Mouse (Mus musculus) intestine, embryonic 16.5 days (tissue): ENCODE measurements at regions not wholly inside any gene's neighbourhood (a gene's known extent, or its start where the extent isn't known, plus 50 kb on each side); places are given as distances from the start of the nearest gene placed in this dataset.

Experiments
- ATAC-seq: fragments of 200-750 bp; cut with Nextera tagmentation; 2 replicates; pipeline ENCODE4 v1.8.0; 2017; ENCODE audit warnings: moderate TSS enrichment, moderate library complexity
- H3K27ac ChIP-seq: fragments of 300-500 bp; sonication (generic); 2 replicates; pipeline ENCODE4 v1.5.1; 2014; ENCODE audit warnings: mild to moderate bottlenecking, low read length
- H3K27me3 ChIP-seq: fragments of 300-500 bp; sonication (generic); replicated peaks from 2 replicates; pipeline ENCODE4 v1.6.1; 2014; ENCODE audit warnings: low read length, control low read depth, mixed read lengths; ENCODE audit not compliant: control insufficient read depth, insufficient read depth
- H3K36me3 ChIP-seq: fragments of 300-500 bp; sonication (generic); 2 replicates; pipeline ENCODE4 v1.6.1; 2014; ENCODE audit warnings: low read length, control low read depth; ENCODE audit not compliant: control insufficient read depth, insufficient read depth
- H3K4me1 ChIP-seq: fragments of 300-500 bp; sonication (generic); 2 replicates; pipeline ENCODE4 v1.6.1; 2014; ENCODE audit warnings: low read length, control low read depth, mixed read lengths; ENCODE audit not compliant: control insufficient read depth, insufficient read depth
- H3K4me2 ChIP-seq: fragments of 300-500 bp; sonication (generic); 2 replicates; pipeline ENCODE4 v1.6.1; 2014; ENCODE audit warnings: low read depth, low read length, control low read depth
- H3K4me3 ChIP-seq: fragments of 300-500 bp; sonication (generic); 2 replicates; pipeline ENCODE4 v1.5.1; 2014; ENCODE audit warnings: mild to moderate bottlenecking, low read length
- H3K9ac ChIP-seq: fragments of 300-500 bp; sonication (generic); 2 replicates; pipeline ENCODE4 v1.6.1; 2014; ENCODE audit warnings: low read depth, low read length
- H3K9me3 ChIP-seq: fragments of 300-500 bp; sonication (generic); 2 replicates; pipeline ENCODE4 v1.6.1; 2016; ENCODE audit warnings: low read length, control low read depth; ENCODE audit not compliant: control insufficient read depth
- WGBS: fragments of 180-500 bp; shearing (Covaris S2); extraction: QIAGEN DNeasy Blood & Tissue Kit; methylation state at CpG from one replicate; pipeline ENCODE4 v1.1.7; 2014; 5-methylcytosine and 5-hydroxymethylcytosine counted together

DNA sequence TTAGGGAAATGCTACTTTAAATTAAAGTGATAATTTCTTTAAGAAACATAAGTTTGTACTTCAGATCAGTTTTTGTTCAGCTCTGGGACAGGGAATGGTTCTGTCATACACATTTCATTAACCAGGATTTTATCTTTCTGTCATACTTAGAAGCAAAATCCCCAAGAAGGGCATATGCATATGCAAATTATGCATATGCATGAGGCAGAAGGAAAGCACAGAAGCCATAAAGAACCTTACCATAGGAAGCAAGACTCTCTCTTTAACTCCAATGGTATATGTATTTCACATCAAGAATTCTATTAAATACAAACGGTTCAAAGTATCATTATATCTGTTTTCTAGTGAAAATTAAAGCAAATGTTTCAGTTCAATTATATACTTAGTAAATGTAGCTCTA lies 381.5 kb downstream of the Kcnj3 start:
- no peak overlapping the region for H3K4me3 ChIP-seq
- 79% methylated on average over 1 of the region's 1 CpGs for WGBS
- H3K27ac ChIP-seq, result no peak overlapping the region
- no peak overlapping the region for H3K9ac ChIP-seq
- H3K4me2 ChIP-seq, result no peak overlapping the region
- H3K36me3 ChIP-seq, result no peaks in the 10 kb centered on the region
- no peaks in the 10 kb centered on the region for H3K9me3 ChIP-seq
- no peaks in the 10 kb centered on the region for H3K27me3 ChIP-seq
- ATAC-seq, result no peak
- H3K4me1 ChIP-seq, result no peaks in the 10 kb centered on the region

DNA sequence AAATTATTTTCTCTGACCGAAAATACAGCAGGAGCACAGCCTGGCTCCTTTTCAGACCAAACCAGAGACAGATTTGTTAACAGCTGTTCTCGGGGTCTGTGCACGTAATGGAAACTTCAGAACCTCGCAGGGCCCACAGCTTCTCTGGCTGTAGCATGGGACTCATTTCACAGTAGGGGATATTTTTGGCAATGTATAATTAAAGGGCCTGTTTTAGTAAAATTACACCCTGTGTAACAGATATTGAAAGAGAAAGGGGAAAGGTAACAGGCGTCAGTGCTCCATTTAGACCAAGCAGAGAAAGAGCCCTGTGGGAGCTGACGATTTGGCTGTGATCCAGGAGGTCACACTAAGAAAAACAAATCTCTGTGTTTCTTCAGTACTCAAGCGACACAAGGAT lies 382.4 kb downstream of the Kcnj3 start:
- H3K4me1 ChIP-seq, result no peaks in the 10 kb centered on the region
- no peaks in the 10 kb centered on the region for H3K9me3 ChIP-seq
- H3K4me3 ChIP-seq, result no peak overlapping the region
- no peak overlapping the region for H3K27ac ChIP-seq
- H3K36me3 ChIP-seq, result no peaks in the 10 kb centered on the region
- H3K9ac ChIP-seq, result no peak overlapping the region
- no peak for ATAC-seq
- H3K4me2 ChIP-seq, result no peak overlapping the region
- 37% methylated on average over 7 of the region's 7 CpGs for WGBS
- no peaks in the 10 kb centered on the region for H3K27me3 ChIP-seq

DNA sequence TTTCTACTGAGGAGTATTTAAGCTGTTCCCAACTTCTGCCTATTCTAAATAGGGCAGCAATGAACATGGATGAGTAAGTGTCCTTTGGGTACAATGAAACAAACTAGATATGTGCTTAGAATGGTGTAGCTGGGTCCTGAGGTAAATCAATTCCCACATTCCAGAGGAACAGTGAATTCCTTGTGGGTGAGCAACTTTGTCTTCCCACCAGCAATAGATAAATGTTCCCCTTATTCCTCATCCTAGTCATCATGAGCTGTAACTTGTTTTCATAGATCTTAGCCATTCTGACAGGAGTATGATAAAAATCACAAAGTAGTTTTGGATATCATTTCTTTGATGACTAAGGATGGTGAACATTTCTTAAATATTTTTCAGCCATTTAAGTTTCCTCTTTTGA lies 387.0 kb downstream of the Kcnj3 start:
- Histone ChIP-seq H3K4me3 (no peak overlapping the region), H3K4me2 (no peak overlapping the region), H3K9me3 (no peaks in the 10 kb centered on the region), H3K9ac (no peak overlapping the region), H3K36me3 (no peaks in the 10 kb centered on the region), H3K27me3 (no peaks in the 10 kb centered on the region), H3K4me1 (no peaks in the 10 kb centered on the region), H3K27ac (no peak overlapping the region)
- no peak for ATAC-seq

DNA sequence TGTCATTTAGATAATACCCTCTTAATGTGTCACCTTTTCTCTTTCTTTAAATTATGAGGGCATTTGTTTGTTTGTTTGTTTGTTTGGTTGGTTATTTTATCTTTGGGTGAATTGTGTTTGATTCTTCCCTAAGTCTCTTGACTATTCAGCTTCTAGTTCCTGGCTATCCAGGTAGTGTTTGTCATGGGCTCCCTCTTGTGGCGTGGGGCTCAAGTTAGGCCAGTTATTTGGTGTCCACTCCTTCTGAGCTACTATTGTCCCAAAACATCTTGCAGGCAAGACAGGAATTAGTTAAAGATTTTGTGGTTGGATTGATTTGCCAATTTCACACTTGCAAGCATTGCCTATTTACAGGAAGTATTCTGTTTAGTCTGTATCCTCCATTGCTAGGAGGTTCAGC lies 405.8 kb downstream of the Kcnj3 start:
- no peaks in the 10 kb centered on the region for H3K27me3 ChIP-seq
- no peaks in the 10 kb centered on the region for H3K36me3 ChIP-seq
- WGBS, result 52% methylated on average over 1 of the region's 1 CpGs
- H3K27ac ChIP-seq, result no peak overlapping the region
- ATAC-seq, result no peak
- no peak overlapping the region for H3K4me2 ChIP-seq
- H3K4me1 ChIP-seq, result no peaks in the 10 kb centered on the region
- no peaks in the 10 kb centered on the region for H3K9me3 ChIP-seq
- H3K9ac ChIP-seq, result no peak overlapping the region
- no peak overlapping the region for H3K4me3 ChIP-seq

DNA sequence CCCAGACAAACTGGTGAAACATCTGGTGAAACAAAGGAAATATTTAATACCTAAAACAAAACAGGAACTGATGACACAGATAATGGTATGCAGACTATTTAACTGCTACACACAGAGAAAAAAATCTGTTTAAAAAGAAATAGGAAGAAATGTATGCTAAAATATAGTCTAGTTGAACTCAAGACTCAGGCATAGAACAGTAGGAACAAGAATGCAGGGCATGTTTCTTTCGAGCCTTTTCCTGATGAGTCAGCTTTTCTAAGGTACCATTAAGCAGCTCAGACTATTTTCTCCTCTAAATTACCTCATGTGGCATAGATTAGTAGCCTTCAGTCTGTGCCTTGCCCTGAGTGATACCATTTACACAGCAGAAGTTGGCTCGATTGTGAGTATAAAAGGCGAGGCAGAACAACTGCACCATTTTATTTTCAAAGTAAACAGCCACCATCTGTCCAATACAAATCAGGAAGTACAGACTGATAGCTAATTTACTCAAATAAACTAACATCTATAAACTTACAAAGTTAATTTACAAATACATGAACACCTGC lies 411.1 kb downstream of the Kcnj3 start:
- Histone ChIP-seq H3K9me3 (no peaks in the 10 kb centered on the region), H3K27ac (no peak overlapping the region), H3K4me2 (no peak overlapping the region), H3K4me1 (no peaks in the 10 kb centered on the region), H3K36me3 (no peaks in the 10 kb centered on the region), H3K27me3 (no peaks in the 10 kb centered on the region), H3K4me3 (no peak overlapping the region), H3K9ac (no peak overlapping the region)
- ATAC-seq, result peak; percentile 79
- WGBS, result 39% methylated on average over 3 of the region's 3 CpGs

DNA sequence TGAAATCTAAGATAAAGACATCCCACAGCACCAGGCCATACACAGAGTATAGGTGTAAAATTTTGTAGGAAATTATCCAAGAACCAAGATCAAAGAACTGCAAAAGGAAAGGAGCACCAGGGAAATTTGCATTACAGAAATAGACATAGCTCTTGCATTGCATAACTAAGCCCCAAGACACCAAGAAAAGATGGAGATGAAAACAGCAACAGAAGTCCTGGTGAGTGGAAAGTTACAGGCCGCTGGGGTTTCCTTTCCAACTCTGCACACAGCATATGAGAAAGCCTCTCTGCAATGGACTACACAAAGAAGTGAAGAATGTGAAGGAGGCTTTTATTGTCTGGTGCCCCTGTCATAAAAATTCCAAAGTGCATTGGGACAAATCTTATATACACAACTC lies 426.7 kb downstream of the Kcnj3 start:
- no peaks in the 10 kb centered on the region for H3K36me3 ChIP-seq
- H3K27me3 ChIP-seq, result no peaks in the 10 kb centered on the region
- no peak overlapping the region for H3K4me2 ChIP-seq
- H3K9ac ChIP-seq, result no peak overlapping the region
- no peak overlapping the region for H3K4me3 ChIP-seq
- ATAC-seq, result no peak
- H3K4me1 ChIP-seq, result no peaks in the 10 kb centered on the region
- WGBS, result 42% methylated on average over 1 of the region's 1 CpGs
- no peak overlapping the region for H3K27ac ChIP-seq
- no peaks in the 10 kb centered on the region for H3K9me3 ChIP-seq

DNA sequence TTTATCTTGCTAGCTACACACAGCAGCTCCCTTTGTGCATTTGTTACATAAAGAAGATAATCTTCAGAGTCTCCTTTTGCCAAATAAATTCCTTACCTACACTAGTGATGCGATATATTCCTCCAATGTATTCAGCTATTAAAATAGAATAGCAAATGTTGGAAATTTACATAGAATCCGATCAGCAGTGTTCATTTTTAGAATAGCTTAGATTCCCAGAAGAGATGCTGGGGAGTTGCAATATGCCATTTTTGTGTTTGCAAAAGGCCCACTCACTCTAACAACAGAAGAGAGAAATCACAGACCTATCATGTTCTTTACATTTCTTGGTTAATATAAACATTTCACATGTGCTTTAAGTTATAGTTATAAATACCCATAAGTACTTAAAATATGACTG lies 454.2 kb downstream of the Kcnj3 start:
- Histone ChIP-seq H3K27ac (no peak overlapping the region), H3K9me3 (no peaks in the 10 kb centered on the region), H3K36me3 (no peaks in the 10 kb centered on the region), H3K4me1 (no peaks in the 10 kb centered on the region), H3K27me3 (no peaks in the 10 kb centered on the region), H3K4me2 (no peak overlapping the region), H3K4me3 (no peak overlapping the region), H3K9ac (no peak overlapping the region)
- no peak for ATAC-seq
- 59% methylated on average over 2 of the region's 2 CpGs for WGBS

DNA sequence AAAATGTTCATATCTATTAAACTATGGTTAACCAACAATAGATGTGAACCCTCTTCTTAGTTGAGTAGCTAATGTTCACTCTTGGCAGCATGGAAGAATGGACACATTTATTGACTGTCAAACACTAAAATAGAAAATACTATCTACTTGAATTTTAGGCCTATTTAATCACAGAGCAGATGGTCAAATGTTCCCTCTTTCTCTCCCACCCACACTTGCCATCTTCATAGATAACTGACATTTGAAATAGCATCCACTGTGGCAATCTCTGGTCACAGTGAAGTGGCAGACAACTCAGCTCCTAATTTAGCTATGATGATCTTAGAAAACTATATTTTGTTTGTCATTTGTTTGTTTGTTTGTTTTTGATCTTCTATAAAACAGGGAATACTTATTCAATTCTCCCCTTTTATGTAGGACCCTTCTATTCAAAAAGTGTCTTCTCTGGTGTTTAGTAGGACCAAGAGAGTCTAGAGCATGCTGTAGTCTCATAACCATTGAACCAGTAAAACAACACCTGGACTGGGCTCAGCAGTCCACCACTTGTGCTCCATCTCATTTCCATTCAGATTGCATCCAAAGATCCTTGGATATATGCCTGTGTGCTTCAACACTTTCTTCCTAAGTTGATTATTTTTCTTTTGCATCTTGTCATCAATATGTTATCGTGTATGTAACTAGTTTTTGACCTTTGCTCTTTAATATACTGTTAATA lies 457.2 kb downstream of the Kcnj3 start:
- Histone ChIP-seq H3K9me3 (no peaks in the 10 kb centered on the region), H3K27me3 (no peaks in the 10 kb centered on the region)
- WGBS, result 60% methylated on average over 1 of the region's 1 CpGs

DNA sequence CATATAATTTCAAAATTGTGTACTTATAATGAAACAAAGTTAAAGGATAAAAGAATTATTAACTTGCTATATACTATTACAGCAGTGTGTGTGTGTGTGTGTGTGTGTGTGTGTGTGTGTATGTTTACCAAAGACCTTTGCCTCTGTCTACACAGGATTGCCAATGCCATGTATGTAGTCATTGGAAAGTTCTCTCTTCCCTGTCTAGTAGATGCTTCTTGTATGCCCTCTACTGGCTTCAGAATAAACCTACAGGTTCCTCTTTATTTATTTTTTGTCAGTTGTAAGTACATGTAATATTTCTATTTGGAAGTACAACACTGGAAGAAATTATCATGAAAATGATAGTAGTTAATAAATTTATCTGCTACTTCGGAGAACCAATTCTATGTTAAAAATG lies 484.5 kb downstream of the Kcnj3 start:
- 61% methylated on average over 1 of the region's 1 CpGs for WGBS
- Histone ChIP-seq H3K9me3 (no peaks in the 10 kb centered on the region), H3K4me2 (no peak overlapping the region), H3K4me3 (no peak overlapping the region), H3K27me3 (no peaks in the 10 kb centered on the region), H3K27ac (no peak overlapping the region), H3K9ac (no peak overlapping the region), H3K4me1 (no peaks in the 10 kb centered on the region), H3K36me3 (no peaks in the 10 kb centered on the region)
- no peak for ATAC-seq

More for the DNA sequence above, 457.2 kb downstream of the Kcnj3 start:
- no peaks in the 10 kb centered on the region for H3K4me1 ChIP-seq
- no peak overlapping the region for H3K4me3 ChIP-seq
- H3K36me3 ChIP-seq, result no peaks in the 10 kb centered on the region
- no peak overlapping the region for H3K4me2 ChIP-seq
- no peak overlapping the region for H3K9ac ChIP-seq
- H3K27ac ChIP-seq, result no peak overlapping the region
- ATAC-seq, result no peak
